Mouse (Mus musculus) ES-Bruce4 (cell line): ENCODE results near the gene Dync2li1.

Experiments
- CTCF ChIP-seq: IDR thresholded peaks from one replicate; pipeline ENCODE4 v1.8.1; 2011; ENCODE audit warnings: low read depth, low read length
- EP300 ChIP-seq: IDR thresholded peaks from 2 replicates; pipeline ENCODE4 v1.6.1; 2011; ENCODE audit warnings: low read depth, low read length; ENCODE audit not compliant: insufficient read depth
- POLR2A ChIP-seq: IDR thresholded peaks from one replicate; pipeline ENCODE4 v1.8.1; 2011; ENCODE audit warnings: low read length; ENCODE audit not compliant: insufficient read depth

DNA sequence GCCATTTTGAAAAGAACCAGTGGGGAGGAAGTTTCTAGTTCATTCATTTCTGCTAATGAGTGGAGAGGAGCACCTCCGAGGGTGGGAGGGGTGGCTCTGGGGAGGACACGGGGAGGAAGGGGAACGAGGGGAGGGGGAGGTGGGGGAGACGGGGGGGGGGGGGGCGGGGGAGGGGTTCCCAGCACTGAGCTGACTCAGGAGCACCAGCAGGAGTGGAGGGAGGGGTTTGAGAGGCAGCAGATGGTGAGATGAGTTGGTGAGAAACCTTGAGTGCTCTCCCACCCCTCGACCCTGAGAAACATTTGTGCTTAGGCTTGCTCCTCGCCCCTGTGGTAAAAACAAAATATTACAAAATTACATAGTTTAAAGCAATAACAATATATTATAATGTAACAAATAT is 19.6 kb downstream of the Dync2li1 start:
- TF ChIP-seq POLR2A: no peak
- TF ChIP-seq EP300: no peak
- no peak for TF ChIP-seq CTCF
